Comparison of ENCODE assay signal across 8 mouse cellular contexts in the genomic region with DNA sequence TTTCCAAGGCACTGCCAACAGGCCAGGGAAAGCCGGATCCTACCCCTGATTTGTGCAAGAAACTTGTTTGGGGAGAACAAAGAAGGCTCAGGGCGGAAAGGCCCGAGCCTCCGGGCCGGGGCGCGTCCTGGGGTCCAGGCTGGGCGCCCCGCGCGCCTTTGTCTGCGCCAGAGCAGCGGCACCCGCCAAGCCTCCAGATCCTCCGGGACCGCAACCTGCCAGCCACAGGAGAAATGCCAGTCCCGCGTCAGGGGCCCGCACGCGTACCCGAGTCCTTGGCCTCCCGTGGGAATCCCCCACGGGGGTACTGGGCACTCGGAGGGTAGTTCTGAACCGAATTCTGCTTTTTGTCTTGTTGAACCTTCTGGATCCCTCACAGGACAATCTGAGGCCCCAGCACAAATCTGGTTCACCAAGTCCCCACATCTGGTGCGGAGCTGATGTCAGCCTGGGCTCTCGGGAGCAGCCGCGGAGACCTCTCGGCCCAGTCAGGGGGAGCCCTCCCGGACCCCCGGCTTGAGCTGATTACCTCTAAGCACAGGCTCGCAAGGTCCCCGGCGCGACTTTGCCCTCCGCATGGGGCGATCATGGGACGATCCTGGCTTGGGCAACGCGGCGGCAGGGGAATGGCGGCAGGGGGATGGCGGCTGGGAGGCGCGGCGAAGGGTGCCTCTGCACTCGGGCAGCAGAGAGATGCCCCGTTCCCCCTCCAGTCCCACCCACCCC. TPM values are rescaled to one million over a fixed set of nuclear protein-coding genes. Genes with fewer than 3 reads are reported as not detected.
DNase-seq lines count a peak whose midpoint lies in the region; ATAC-seq lines count a peak whose summit lies in the region.

No protein-coding gene starts in this region.

- H3K4me1 ChIP-seq in forebrain, embryonic 15.5 days: peaks cover 36% of the 10 kb centered on the region
- H3K4me1 ChIP-seq in hindbrain, embryonic 15.5 days (replicated peaks): peaks cover 44% of the 10 kb centered on the region
- 0 out of 2 replicates have a peak, but pooled peaks cover 2% of the 10 kb centered on the region for H3K4me1 ChIP-seq in liver, embryonic 15.5 days (replicated peaks)

- H3K27me3 ChIP-seq in forebrain, embryonic 15.5 days: no peaks in the 10 kb centered on the region
- H3K27me3 ChIP-seq in hindbrain, embryonic 15.5 days: no peaks in the 10 kb centered on the region
- peaks cover 42% of the 10 kb centered on the region for H3K27me3 ChIP-seq in liver, embryonic 15.5 days

- WGBS in forebrain, embryonic 15.5 days: under 1% methylated on average over 50 of the region's 50 CpGs
- WGBS in hindbrain, embryonic 15.5 days: under 1% methylated on average over 48 of the region's 50 CpGs
- WGBS in liver, embryonic 15.5 days (ENCODE audit: insufficient replicate concordance): 1% methylated on average over 48 of the region's 50 CpGs

- peak overlapping the region; percentile 82 for H3K27ac ChIP-seq in forebrain, embryonic 15.5 days (replicated peaks)
- peak overlapping the region; percentile 74 for H3K27ac ChIP-seq in hindbrain, embryonic 15.5 days (replicated peaks)
- peak overlapping the region; percentile 6; the same call in 1 of the 2 replicates for H3K27ac ChIP-seq in liver, embryonic 15.5 days (replicated peaks)

- no peaks in the 10 kb centered on the region for H3K9me3 ChIP-seq in forebrain, embryonic 15.5 days
- H3K9me3 ChIP-seq in hindbrain, embryonic 15.5 days: no peaks in the 10 kb centered on the region
- no peaks in the 10 kb centered on the region for H3K9me3 ChIP-seq in liver, embryonic 15.5 days (replicated peaks)

- peak; percentile 71 for ATAC-seq in forebrain, embryonic 15.5 days (replicated peaks)
- peak; percentile 77 for ATAC-seq in hindbrain, embryonic 15.5 days (ENCODE audit: low FRiP score, low read depth)
- peak; percentile 44; the same call in 1 of the 2 replicates for ATAC-seq in liver, embryonic 15.5 days (ENCODE audit: insufficient read depth)
- no peak for ATAC-seq in erythroid progenitor cell, adult 5-6 weeks (replicated peaks; ENCODE audit: low FRiP score, poor library complexity, severe bottlenecking)

- peak overlapping the region; percentile 90 for H3K4me3 ChIP-seq in forebrain, embryonic 15.5 days
- H3K4me3 ChIP-seq in hindbrain, embryonic 15.5 days: peak overlapping the region; percentile 65
- H3K4me3 ChIP-seq in liver, embryonic 15.5 days (replicated peaks): peak overlapping the region; percentile 48

- peak overlapping the region; percentile 97 for H3K9ac ChIP-seq in forebrain, embryonic 15.5 days (replicated peaks)
- H3K9ac ChIP-seq in hindbrain, embryonic 15.5 days: peak overlapping the region; percentile 80
- peak overlapping the region; percentile 31 for H3K9ac ChIP-seq in liver, embryonic 15.5 days

- peak; percentile 14 for DNase-seq in layer of hippocampus, adult 11-12 months (ENCODE audit: low spot score)
- no peak for DNase-seq in layer of hippocampus, adult 18-20 months (ENCODE audit: low spot score in 2 of 2)
- DNase-seq in adrenal gland, postnatal 25 days: peak; percentile 48
- DNase-seq in ovary, postnatal 14 days (ENCODE audit: low spot score): peak; percentile 42

- peak overlapping the region; percentile 78 for H3K4me2 ChIP-seq in forebrain, embryonic 15.5 days (replicated peaks)
- peak overlapping the region; percentile 84 for H3K4me2 ChIP-seq in hindbrain, embryonic 15.5 days
- H3K4me2 ChIP-seq in liver, embryonic 15.5 days: peak overlapping the region; percentile 54

- no peaks in the 10 kb centered on the region for H3K36me3 ChIP-seq in forebrain, embryonic 15.5 days
- H3K36me3 ChIP-seq in hindbrain, embryonic 15.5 days: no peaks in the 10 kb centered on the region
- H3K36me3 ChIP-seq in liver, embryonic 15.5 days (replicated peaks): no peaks in the 10 kb centered on the region

RNA-seq across cellular contexts. Expression of a gene that starts 30.5 kb away (rescaled TPM):
- total RNA-seq in layer of hippocampus, adult 18-20 months (2021): 10 to 100 TPM; 13.9 to 15.0 TPM
- total RNA-seq in adrenal gland, postnatal 25 days (2021): 28.5 and 36.1 TPM in 2 replicates
- polyA plus RNA-seq in forebrain, embryonic 15.5 days (2015; fragmentation: Nextera tagmentation; extraction: Ambion mirVana): 9.4 and 9.6 TPM in 2 replicates
- polyA plus RNA-seq in hindbrain, embryonic 15.5 days (2015; fragmentation: Nextera tagmentation; extraction: Ambion mirVana): 8.1 and 8.4 TPM in 2 replicates
- 1.8 and 2.1 TPM in 2 replicates for polyA plus RNA-seq in liver, embryonic 15.5 days (2015; fragmentation: Nextera tagmentation; extraction: Ambion mirVana)
- total RNA-seq in erythroid progenitor cell, adult 5-6 weeks (2015; ENCODE audit: low replicate concordance): not detected in 2 replicates
- total RNA-seq in erythroid progenitor cell, adult 5-6 weeks (2017; ENCODE audit: low replicate concordance): 0.13 and 0.53 TPM in 2 replicates

Comparison
In these comparisons a context has a peak if more than half of its experiments do, and no peak if none do; other contexts are left out.
1. DNase-seq: peak in layer of hippocampus, adult 11-12 months (single experiment), adrenal gland, postnatal 25 days (single experiment) and ovary, postnatal 14 days (single experiment); none in layer of hippocampus, adult 18-20 months (0 of 2).
2. H3K27ac ChIP-seq: peak in every context shown above with its lines; median percentile 82 in forebrain, embryonic 15.5 days; 74 in hindbrain, embryonic 15.5 days; 6 in liver, embryonic 15.5 days.
3. H3K9ac ChIP-seq: peak in every context shown above with its lines; median percentile 97 in forebrain, embryonic 15.5 days; 80 in hindbrain, embryonic 15.5 days; 31 in liver, embryonic 15.5 days.
4. RNA of a gene that starts 30.5 kb away (total RNA-seq): 28.5 to 36.1 TPM in adrenal gland, postnatal 25 days and 13.9 to 15.0 TPM in layer of hippocampus, adult 18-20 months; 0.13 to 0.53 TPM in erythroid progenitor cell, adult 5-6 weeks; every median in the first group is over 4 times any median in the second.
5. Peak in every context shown above with its lines, with median percentiles within 50 percentile points of each other: H3K4me2 ChIP-seq and H3K4me3 ChIP-seq.